Mouse (Mus musculus) CH12F3 (cell line): ENCODE results near the gene Zfp639.

ENCODE experiments used
- in situ Hi-C: fragments of 300-500 bp; cut with MboI; formaldehyde crosslinking; loops from 2 replicates; pipeline ENCODE4 v1.14.3; 2020; ENCODE audit warnings: low sequenced_read_pairs

Zfp639 gene

DNA sequence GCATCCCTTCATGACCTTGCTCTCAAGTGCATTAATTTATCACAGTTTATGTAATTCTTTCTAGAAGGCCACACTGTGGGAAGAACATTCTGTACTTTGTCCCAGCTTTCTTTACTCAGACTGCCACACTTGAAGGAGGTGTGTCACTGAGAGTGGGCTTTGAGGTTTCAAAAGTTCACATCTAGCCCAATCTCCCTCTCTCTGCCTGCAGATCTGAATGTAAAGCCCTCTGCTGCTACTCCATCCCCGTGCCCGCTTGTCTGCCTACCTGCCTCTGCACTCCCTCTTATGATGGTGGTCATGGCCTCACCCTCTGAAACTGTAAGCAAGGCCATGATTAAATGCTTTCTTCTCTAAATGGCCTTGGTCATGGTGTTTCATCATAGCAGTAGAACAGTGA, 9.7 kb upstream of the Zfp639 start:
- in situ Hi-C loops = loop anchor here (5.0 kb wide), 1 partner anchor 153 kb away; no protein-coding TSS in a partner anchor

GRCm38 (mm10) chr3:32505841-32506240, 4.2 kb upstream of the Zfp639 start:
- in situ Hi-C loops = no loop called here

GRCm38 (mm10) chr3:32506366-32507225, 3.5 kb upstream of the Zfp639 start:
- in situ Hi-C loops = no loop called here

GRCm38 (mm10) chr3:32508666-32509324, 1.3 kb upstream of the Zfp639 start:
- in situ Hi-C loops = no loop called here

DNA sequence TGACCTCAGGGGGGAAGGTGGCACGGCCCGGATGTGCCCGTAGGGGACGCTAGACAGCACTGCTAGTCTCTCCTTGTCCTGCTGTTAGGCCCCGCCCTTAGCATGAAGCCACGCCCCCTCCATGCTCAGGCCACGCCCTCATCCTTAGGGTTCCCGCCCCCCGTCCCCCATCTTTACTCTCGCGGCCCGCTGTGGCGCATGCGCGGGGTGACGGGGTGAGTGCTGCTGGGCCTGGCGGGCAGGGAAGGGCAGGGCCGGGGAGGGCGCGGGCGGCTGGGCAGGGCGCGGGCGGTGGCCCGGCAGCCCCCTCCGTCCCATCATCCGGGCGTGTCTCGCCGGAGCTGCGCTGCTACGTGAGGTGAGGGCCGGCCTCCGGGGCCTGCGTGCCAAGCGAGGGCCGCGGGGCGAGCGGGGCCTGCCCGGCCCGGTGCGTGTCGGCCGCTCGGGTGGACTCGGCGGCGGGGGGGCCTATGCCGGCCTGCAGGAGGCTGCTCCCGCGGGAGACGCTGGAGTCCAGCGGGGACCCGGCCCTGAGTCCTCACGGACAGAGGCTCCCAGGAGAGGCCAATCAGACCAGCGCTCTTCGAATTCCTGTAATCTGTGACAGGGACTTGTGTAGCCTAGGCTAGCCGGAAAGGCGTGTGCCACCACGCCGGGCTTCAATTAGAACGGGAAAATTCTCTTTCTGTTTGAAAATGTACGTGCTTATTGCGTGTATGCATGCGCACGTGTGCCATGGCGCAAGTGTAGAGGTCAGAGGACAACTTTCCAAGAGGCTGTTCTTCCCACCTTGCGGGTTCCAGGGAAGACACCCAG, 524 bp downstream of the Zfp639 start:
- in situ Hi-C loops = no loop called here

GRCm38 (mm10) chr3:32511191-32511550, 1.1 kb downstream of the Zfp639 start:
- in situ Hi-C loops = no loop called here

- in situ Hi-C loops = no loop called here
These were observed 2.7 kb downstream of the Zfp639 start for GRCm38 (mm10) chr3:32512686-32513284.

- in situ Hi-C loops = no loop called here
These were observed 3.5 kb downstream of the Zfp639 start for GRCm38 (mm10) chr3:32513528-32513927.

GRCm38 (mm10) chr3:32527181-32527580, 17.1 kb downstream of the Zfp639 start:
- in situ Hi-C loops = no loop called here

GRCm38 (mm10) chr3:32529303-32529898, 19.3 kb downstream of the Zfp639 start, which contains the start of gene Mfn1:
Gene Mfn1 (plus strand): TSS chr3:32529465.
- in situ Hi-C loops = no loop called here

GRCm38 (mm10) chr3:32530041-32530440, 20.0 kb downstream of the Zfp639 start:
- in situ Hi-C loops = no loop called here

- in situ Hi-C loops = no loop called here
These were observed 25.6 kb downstream of the Zfp639 start for GRCm38 (mm10) chr3:32535692-32536091.

- in situ Hi-C loops = no loop called here
These were observed 27.5 kb downstream of the Zfp639 start for GRCm38 (mm10) chr3:32537556-32537955.

DNA sequence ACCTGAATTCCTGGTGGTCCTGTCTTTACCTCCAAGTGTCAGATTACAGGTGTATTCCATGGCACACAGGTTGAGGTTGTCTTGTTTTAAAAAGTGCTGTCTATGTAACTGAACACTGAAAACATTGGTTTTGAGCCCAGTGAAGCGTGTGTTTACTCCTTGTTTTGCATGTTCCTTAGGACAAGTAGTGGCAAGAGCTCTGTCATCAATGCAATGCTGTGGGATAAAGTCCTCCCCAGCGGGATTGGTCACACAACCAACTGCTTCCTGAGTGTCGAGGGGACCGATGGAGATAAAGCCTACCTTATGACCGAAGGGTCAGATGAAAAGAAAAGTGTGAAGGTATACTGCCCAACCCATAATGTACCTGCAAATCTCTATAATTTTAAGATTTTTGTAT, 28.0 kb downstream of the Zfp639 start:
- in situ Hi-C loops = no loop called here

GRCm38 (mm10) chr3:32553061-32553460, 43.0 kb downstream of the Zfp639 start:
- in situ Hi-C loops = no loop called here

- in situ Hi-C loops = no loop called here
These were observed 53.3 kb downstream of the Zfp639 start for GRCm38 (mm10) chr3:32563401-32563800.
